Mouse (Mus musculus): Measurements from ENCODE around the gene Prkg1. TPM values are rescaled to one million over a fixed set of nuclear protein-coding genes. Genes with fewer than 3 reads are reported as not detected.
A peak's percentile ranks its signal among the peaks of the same experiment; 100 is the strongest.
"Not testable (repeated sequence)": the region's sequence is repeated elsewhere in the genome, so short reads cannot be mapped to it uniquely, and the experiment has no call there.

Prkg1 gene
- total and polyA plus RNA-seq, 2 experiments = 0.27 to 3.4 TPM

DNA sequence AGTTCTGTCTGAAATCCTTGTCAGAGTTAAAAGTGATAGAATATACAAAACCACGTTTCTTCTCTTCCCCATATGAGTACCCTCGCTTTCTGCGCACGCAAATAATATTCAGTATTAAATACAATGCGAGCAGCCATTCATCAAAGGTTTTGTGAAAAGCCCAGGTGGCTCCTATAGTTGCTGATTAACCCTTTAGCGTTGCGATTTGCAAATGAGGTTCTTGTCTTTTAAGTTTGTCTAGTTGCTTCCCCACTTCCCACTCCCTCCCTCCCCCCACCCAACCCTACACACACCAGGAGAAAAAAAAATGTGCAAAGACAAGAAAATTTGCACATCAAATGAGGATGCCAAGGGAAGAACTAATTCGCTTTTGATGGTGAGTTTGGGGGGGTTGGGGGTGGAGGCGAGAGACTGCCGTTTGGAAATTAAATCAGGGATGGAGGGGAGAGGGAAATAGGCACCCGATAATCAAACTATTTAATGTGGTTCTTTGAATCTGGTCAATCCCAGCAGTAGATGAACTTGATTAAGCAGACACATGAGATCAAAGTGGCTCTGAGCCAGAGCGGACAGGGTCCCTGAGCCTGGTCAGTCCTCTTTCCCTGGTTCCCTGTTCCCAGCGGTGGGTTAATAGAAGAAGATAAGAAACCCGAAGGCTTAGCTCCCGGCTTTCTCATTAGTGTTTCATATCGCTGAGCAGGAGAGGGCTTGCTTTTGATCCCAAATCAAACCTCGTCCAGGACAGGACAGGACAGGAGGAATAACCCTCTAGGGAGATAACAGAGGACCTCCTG is 1214.8 kb downstream of the Prkg1 start:
- no peak for DNase-seq (ENCODE audit: extremely low read depth, low read depth, low spot score)
- H3K27ac ChIP-seq (replicated peaks; ENCODE audit: insufficient read depth, low read depth, low read length) = no peak overlapping the region
- H3K36me3 ChIP-seq (ENCODE audit: control insufficient read depth, insufficient read depth, low read length) = no peaks in the 10 kb centered on the region
- 6% methylated on average over 17 of the region's 17 CpGs for WGBS
- H3K27me3 ChIP-seq (ENCODE audit: control insufficient read depth, insufficient read depth, low read length) = peaks cover 9% of the 10 kb centered on the region; the same call in 1 of the 2 replicates
- H3K4me1 ChIP-seq (ENCODE audit: control insufficient read depth, insufficient read depth, low read length) = peaks cover 7% of the 10 kb centered on the region
- no peak for TF ChIP-seq CTCF (IDR thresholded peaks at IDR 0.05; ENCODE audit: low read depth, low read length)
- TF ChIP-seq POLR2A (IDR thresholded peaks at IDR 0.05; ENCODE audit: extremely low read depth, insufficient read depth, low read length) = no peak
- H3K79me2 ChIP-seq (ENCODE audit: control insufficient read depth, insufficient read depth, low read length) = no peaks in the 10 kb centered on the region
- no peak overlapping the region for H3K9ac ChIP-seq (ENCODE audit: low read depth, low read length)
- H3K4me3 ChIP-seq (ENCODE audit: insufficient read depth, low read depth, low read length) = no peak overlapping the region

DNA sequence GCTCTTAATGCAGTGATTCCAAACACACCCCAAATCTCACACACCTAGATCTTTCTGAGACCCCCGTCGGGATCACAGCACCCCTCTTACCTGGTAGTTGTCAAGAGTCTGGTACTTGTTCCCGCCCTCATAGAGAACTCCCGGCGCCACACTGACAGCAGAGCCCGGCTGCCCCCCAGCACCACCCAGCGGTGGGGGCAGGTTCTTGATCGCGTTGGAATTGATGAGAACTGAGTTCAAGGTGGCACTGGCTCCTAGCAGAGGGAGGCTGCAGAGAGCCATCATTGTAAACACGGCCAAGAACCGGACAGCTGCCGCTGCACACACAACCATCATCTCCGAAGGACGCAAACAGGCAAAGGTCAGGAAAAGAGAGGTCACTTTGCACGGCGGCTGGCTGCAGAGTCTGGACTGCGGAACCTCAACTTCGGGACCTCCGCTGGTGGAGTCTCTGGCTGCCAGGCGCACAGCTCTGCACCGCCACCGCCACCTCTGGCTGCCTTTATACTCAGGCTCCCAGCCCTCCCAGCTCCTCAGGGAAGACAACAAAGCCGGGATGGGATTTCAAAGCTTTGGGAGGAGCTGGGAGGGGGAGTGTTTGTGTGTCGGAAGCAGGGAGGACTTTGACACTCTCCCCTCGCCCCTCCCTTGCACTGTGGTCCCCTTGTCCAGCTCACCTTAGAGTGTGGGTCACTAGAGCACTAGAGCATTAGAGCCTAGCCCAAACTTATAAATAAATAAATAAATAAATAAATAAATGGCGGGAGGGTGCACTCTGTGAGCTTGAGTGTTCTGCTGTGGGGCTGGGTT is 1215.6 kb downstream of the Prkg1 start, which contains the start of gene Dkk1:
Dkk1 (minus strand) TSS at position 622 of the 810 bp plus-strand sequence.
- peak; percentile 0 for DNase-seq (ENCODE audit: extremely low read depth, low read depth, low spot score)
- Histone ChIP-seq H3K9ac (ENCODE audit: low read depth, low read length) (no peak within 1 kb of the TSS), H3K27ac (replicated peaks; ENCODE audit: insufficient read depth, low read depth, low read length) (no peak within 1 kb of the TSS), H3K36me3 (ENCODE audit: control insufficient read depth, insufficient read depth, low read length) (no peaks in the 10 kb centered on the region), H3K4me3 (ENCODE audit: insufficient read depth, low read depth, low read length) (no peak within 1 kb of the TSS), H3K27me3 (ENCODE audit: control insufficient read depth, insufficient read depth, low read length) (peaks cover 9% of the 10 kb centered on the region; the same call in 1 of the 2 replicates), H3K4me1 (ENCODE audit: control insufficient read depth, insufficient read depth, low read length) (peaks cover 5% of the 10 kb centered on the region), H3K79me2 (ENCODE audit: control insufficient read depth, insufficient read depth, low read length) (no peaks in the 10 kb centered on the region)
- TF ChIP-seq CTCF (IDR thresholded peaks at IDR 0.05; ENCODE audit: low read depth, low read length) (peak; percentile 30; the same call in 1 of the 2 replicates), POLR2A (IDR thresholded peaks at IDR 0.05; ENCODE audit: extremely low read depth, insufficient read depth, low read length) (no peak)
- WGBS = 2% methylated on average over 26 of the region's 26 CpGs

GRCm38 (mm10) chr19:30548411-30549043 is 1216.3 kb downstream of the Prkg1 start:
- Histone ChIP-seq H3K4me3 (ENCODE audit: insufficient read depth, low read depth, low read length) (no peak overlapping the region), H3K36me3 (ENCODE audit: control insufficient read depth, insufficient read depth, low read length) (no peaks in the 10 kb centered on the region), H3K4me1 (ENCODE audit: control insufficient read depth, insufficient read depth, low read length) (peaks cover 5% of the 10 kb centered on the region), H3K27me3 (ENCODE audit: control insufficient read depth, insufficient read depth, low read length) (peaks cover 9% of the 10 kb centered on the region; the same call in 1 of the 2 replicates), H3K9ac (ENCODE audit: low read depth, low read length) (no peak overlapping the region), H3K79me2 (ENCODE audit: control insufficient read depth, insufficient read depth, low read length) (no peaks in the 10 kb centered on the region), H3K27ac (replicated peaks; ENCODE audit: insufficient read depth, low read depth, low read length) (no peak overlapping the region)
- 8% methylated on average over 23 of the region's 23 CpGs for WGBS
- DNase-seq (ENCODE audit: extremely low read depth, low read depth, low spot score) = no peak
- TF ChIP-seq CTCF (IDR thresholded peaks at IDR 0.05; ENCODE audit: low read depth, low read length) = no peak

DNA sequence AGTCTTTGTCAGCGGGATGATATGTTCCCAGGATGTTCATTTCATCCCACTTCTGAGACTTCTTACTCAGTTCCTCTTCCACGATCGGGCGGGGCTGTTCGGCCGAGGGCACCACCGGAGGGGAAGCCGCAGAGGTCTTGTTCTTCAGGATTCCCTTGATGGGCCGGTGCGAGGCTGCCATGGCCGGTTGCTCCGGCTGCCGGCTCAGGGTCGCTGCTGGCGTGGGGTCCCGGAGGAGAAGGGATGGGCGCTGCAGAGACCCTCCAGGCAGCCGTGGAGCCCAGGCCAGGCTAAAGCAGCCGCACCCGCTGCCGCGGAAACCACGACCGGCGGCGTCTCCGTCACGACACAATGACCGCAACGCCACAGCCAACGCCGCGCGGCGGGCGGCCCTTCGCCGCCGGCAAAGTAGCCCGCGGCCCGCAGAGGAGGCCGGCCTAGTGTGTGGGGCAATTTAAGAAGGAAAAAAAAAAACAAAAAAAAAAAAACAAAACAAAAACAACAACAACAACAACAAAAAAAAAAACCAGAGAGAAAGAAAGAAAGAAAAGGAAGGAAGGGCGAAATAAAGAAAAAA is 1225.4 kb downstream of the Prkg1 start:
- not testable (repeated sequence) for H3K27me3 ChIP-seq (ENCODE audit: control insufficient read depth, insufficient read depth, low read length); H3K9ac ChIP-seq (ENCODE audit: low read depth, low read length); H3K4me3 ChIP-seq (ENCODE audit: insufficient read depth, low read depth, low read length); H3K27ac ChIP-seq (replicated peaks; ENCODE audit: insufficient read depth, low read depth, low read length); H3K4me1 ChIP-seq (ENCODE audit: control insufficient read depth, insufficient read depth, low read length); DNase-seq (ENCODE audit: extremely low read depth, low read depth, low spot score); H3K36me3 ChIP-seq (ENCODE audit: control insufficient read depth, insufficient read depth, low read length); H3K79me2 ChIP-seq (ENCODE audit: control insufficient read depth, insufficient read depth, low read length)
- 4% methylated on average over 44 of the region's 44 CpGs for WGBS

- Histone ChIP-seq H3K4me3 (ENCODE audit: insufficient read depth, low read depth, low read length) (no peak overlapping the region), H3K9ac (ENCODE audit: low read depth, low read length) (no peak overlapping the region), H3K36me3 (ENCODE audit: control insufficient read depth, insufficient read depth, low read length) (no peaks in the 10 kb centered on the region), H3K4me1 (ENCODE audit: control insufficient read depth, insufficient read depth, low read length) (peaks cover 7% of the 10 kb centered on the region), H3K79me2 (ENCODE audit: control insufficient read depth, insufficient read depth, low read length) (no peaks in the 10 kb centered on the region), H3K27ac (replicated peaks; ENCODE audit: insufficient read depth, low read depth, low read length) (no peak overlapping the region), H3K27me3 (ENCODE audit: control insufficient read depth, insufficient read depth, low read length) (no peaks in the 10 kb centered on the region)
- 15% methylated on average over 6 of the region's 6 CpGs for WGBS
- DNase-seq (ENCODE audit: extremely low read depth, low read depth, low spot score) = peak; percentile 57
- TF ChIP-seq POLR2A (IDR thresholded peaks at IDR 0.05; ENCODE audit: extremely low read depth, insufficient read depth, low read length) (no peak), CTCF (IDR thresholded peaks at IDR 0.05; ENCODE audit: low read depth, low read length) (no peak)
These were observed 1248.1 kb downstream of the Prkg1 start for GRCm38 (mm10) chr19:30516771-30517170.

Other genes starting within 250 kb of the Prkg1 start
- gene A1cf, start 103.7 kb upstream of the Prkg1 start, total RNA-seq (2014; rRNA removed) = 117 and 133 TPM in 2 replicates
- gene A1cf, start 103.7 kb upstream of the Prkg1 start, polyA plus RNA-seq (2012; rRNA removed) = 52.9 and 53.4 TPM in 2 replicates